Mouse (Mus musculus): ENCODE data around the gene Stxbp1. TPM values are rescaled to one million over a fixed set of nuclear protein-coding genes. Genes with fewer than 3 reads are reported as not detected.

Gene Stxbp1
- polyA plus RNA-seq, 1 experiment: 1.6 TPM

- TF ChIP-seq FLI1 (IDR thresholded peaks at IDR 0.05; ENCODE audit: low read length): no peak
- no peak for TF ChIP-seq GATA1 (IDR thresholded peaks at IDR 0.05; ENCODE audit: borderline replicate concordance, low read length)
- Histone ChIP-seq H3K4me3 (replicated peaks) (peak overlapping the region; percentile 82), H3K4me1 (peaks cover 55% of the 10 kb centered on the region), H3K36me3 (replicated peaks; ENCODE audit: low read length) (no peaks in the 10 kb centered on the region), H3K27me3 (replicated peaks) (peaks cover 79% of the 10 kb centered on the region), H3K9me3 (no peaks in the 10 kb centered on the region)
These were observed 35.4 kb upstream of the Stxbp1 start for GRCm38 (mm10) chr2:32882283-32883043.

- no peaks in the 10 kb centered on the region for H3K9me3 ChIP-seq
- no peaks in the 10 kb centered on the region for H3K36me3 ChIP-seq (replicated peaks; ENCODE audit: low read length)
- H3K4me3 ChIP-seq (replicated peaks): no peak overlapping the region
- peaks cover 80% of the 10 kb centered on the region for H3K27me3 ChIP-seq (replicated peaks)
- peaks cover 63% of the 10 kb centered on the region for H3K4me1 ChIP-seq
- TF ChIP-seq FLI1 (IDR thresholded peaks at IDR 0.05; ENCODE audit: low read length) (no peak), GATA1 (IDR thresholded peaks at IDR 0.05; ENCODE audit: borderline replicate concordance, low read length) (no peak)
These were observed 34.7 kb upstream of the Stxbp1 start for GRCm38 (mm10) chr2:32881723-32882122.

- Histone ChIP-seq H3K36me3 (replicated peaks; ENCODE audit: low read length) (no peaks in the 10 kb centered on the region), H3K27me3 (replicated peaks) (peaks cover 83% of the 10 kb centered on the region), H3K4me1 (peaks cover 69% of the 10 kb centered on the region), H3K4me3 (replicated peaks) (no peak overlapping the region), H3K9me3 (no peaks in the 10 kb centered on the region)
- TF ChIP-seq GATA1 (IDR thresholded peaks at IDR 0.05; ENCODE audit: borderline replicate concordance, low read length): no peak
- no peak for TF ChIP-seq FLI1 (IDR thresholded peaks at IDR 0.05; ENCODE audit: low read length)
These were observed 34.0 kb upstream of the Stxbp1 start for GRCm38 (mm10) chr2:32881054-32881453.

- TF ChIP-seq FLI1 (IDR thresholded peaks at IDR 0.05; ENCODE audit: low read length) (no peak), GATA1 (IDR thresholded peaks at IDR 0.05; ENCODE audit: borderline replicate concordance, low read length) (no peak)
- Histone ChIP-seq H3K9me3 (no peaks in the 10 kb centered on the region), H3K36me3 (replicated peaks; ENCODE audit: low read length) (no peaks in the 10 kb centered on the region), H3K4me3 (replicated peaks) (no peak overlapping the region), H3K4me1 (peaks cover 76% of the 10 kb centered on the region), H3K27me3 (replicated peaks) (peaks cover 85% of the 10 kb centered on the region)
These were observed 32.5 kb upstream of the Stxbp1 start for GRCm38 (mm10) chr2:32879593-32879992.

- Histone ChIP-seq H3K4me1 (peaks cover 64% of the 10 kb centered on the region), H3K27me3 (replicated peaks) (peaks cover 87% of the 10 kb centered on the region), H3K4me3 (replicated peaks) (peak overlapping the region; percentile 67), H3K36me3 (replicated peaks; ENCODE audit: low read length) (no peaks in the 10 kb centered on the region), H3K9me3 (no peaks in the 10 kb centered on the region)
- TF ChIP-seq GATA1 (IDR thresholded peaks at IDR 0.05; ENCODE audit: borderline replicate concordance, low read length): no peak
- no peak for TF ChIP-seq FLI1 (IDR thresholded peaks at IDR 0.05; ENCODE audit: low read length)
These were observed 31.4 kb upstream of the Stxbp1 start for GRCm38 (mm10) chr2:32878396-32878795.

GRCm38 (mm10) chr2:32877761-32878393 lies 30.8 kb upstream of the Stxbp1 start:
- no peak for TF ChIP-seq FLI1 (IDR thresholded peaks at IDR 0.05; ENCODE audit: low read length)
- TF ChIP-seq GATA1 (IDR thresholded peaks at IDR 0.05; ENCODE audit: borderline replicate concordance, low read length): no peak
- peaks cover 87% of the 10 kb centered on the region for H3K27me3 ChIP-seq (replicated peaks)
- H3K9me3 ChIP-seq: no peaks in the 10 kb centered on the region
- peak overlapping the region; percentile 94 for H3K4me3 ChIP-seq (replicated peaks)
- no peaks in the 10 kb centered on the region for H3K36me3 ChIP-seq (replicated peaks; ENCODE audit: low read length)
- peaks cover 59% of the 10 kb centered on the region for H3K4me1 ChIP-seq

- H3K9me3 ChIP-seq: no peaks in the 10 kb centered on the region
- H3K27me3 ChIP-seq (replicated peaks): peaks cover 91% of the 10 kb centered on the region
- H3K4me1 ChIP-seq: peaks cover 53% of the 10 kb centered on the region
- no peak for TF ChIP-seq GATA1 (IDR thresholded peaks at IDR 0.05; ENCODE audit: borderline replicate concordance, low read length)
- no peak for TF ChIP-seq FLI1 (IDR thresholded peaks at IDR 0.05; ENCODE audit: low read length)
- H3K4me3 ChIP-seq (replicated peaks): peak overlapping the region; percentile 94
- H3K36me3 ChIP-seq (replicated peaks; ENCODE audit: low read length): no peaks in the 10 kb centered on the region
These were observed 30.3 kb upstream of the Stxbp1 start for GRCm38 (mm10) chr2:32877303-32877702.

- peaks cover 48% of the 10 kb centered on the region for H3K4me1 ChIP-seq
- peak overlapping the region; percentile 94 for H3K4me3 ChIP-seq (replicated peaks)
- TF ChIP-seq GATA1 (IDR thresholded peaks at IDR 0.05; ENCODE audit: borderline replicate concordance, low read length) (no peak), FLI1 (IDR thresholded peaks at IDR 0.05; ENCODE audit: low read length) (no peak)
- H3K9me3 ChIP-seq: no peaks in the 10 kb centered on the region
- H3K27me3 ChIP-seq (replicated peaks): peaks cover 91% of the 10 kb centered on the region
- H3K36me3 ChIP-seq (replicated peaks; ENCODE audit: low read length): no peaks in the 10 kb centered on the region
These were observed 29.7 kb upstream of the Stxbp1 start for GRCm38 (mm10) chr2:32876490-32877302.

GRCm38 (mm10) chr2:32875675-32876489 lies 28.8 kb upstream of the Stxbp1 start, which contains the start of gene Fam129b:
Fam129b (plus strand) TSS chr2:32876114.
- Histone ChIP-seq H3K4me3 (replicated peaks) (peak within 1 kb of the TSS; percentile 94), H3K27me3 (replicated peaks) (peaks cover 87% of the 10 kb centered on the region), H3K9me3 (no peaks in the 10 kb centered on the region), H3K4me1 (peaks cover 42% of the 10 kb centered on the region), H3K36me3 (replicated peaks; ENCODE audit: low read length) (no peaks in the 10 kb centered on the region)
- TF ChIP-seq GATA1 (IDR thresholded peaks at IDR 0.05; ENCODE audit: borderline replicate concordance, low read length): no peak
- TF ChIP-seq FLI1 (IDR thresholded peaks at IDR 0.05; ENCODE audit: low read length): no peak

Data from megakaryocyte, embryonic 14.5 days (primary cell).